Mouse (Mus musculus) intestine, embryonic 15.5 days (tissue): ENCODE measurements at regions not wholly inside any gene's neighbourhood (a gene's known extent, or its start where the extent isn't known, plus 50 kb on each side); places are given as distances from the start of the nearest gene placed in this dataset.

Experiments
- ATAC-seq: fragments of 200-750 bp; cut with Nextera tagmentation; 2 replicates; pipeline ENCODE4 v1.8.0; 2017; ENCODE audit warnings: moderate TSS enrichment, moderate library complexity
- H3K27ac ChIP-seq: fragments of 300-500 bp; sonication (generic); 2 replicates; pipeline ENCODE4 v1.5.1; 2015; ENCODE audit warnings: mild to moderate bottlenecking, inconsistent platforms
- H3K27me3 ChIP-seq: fragments of 300-500 bp; sonication (generic); replicated peaks from 2 replicates; pipeline ENCODE4 v1.6.1; 2015; ENCODE audit warnings: inconsistent platforms
- H3K36me3 ChIP-seq: fragments of 300-500 bp; sonication (generic); 2 replicates; pipeline ENCODE4 v1.6.1; 2015; ENCODE audit warnings: inconsistent platforms
- H3K4me1 ChIP-seq: fragments of 300-500 bp; sonication (generic); replicated peaks from 2 replicates; pipeline ENCODE4 v1.6.1; 2015; ENCODE audit warnings: inconsistent platforms
- H3K4me2 ChIP-seq: fragments of 300-500 bp; sonication (generic); replicated peaks from 2 replicates; pipeline ENCODE4 v1.6.1; 2015; ENCODE audit warnings: mild to moderate bottlenecking, inconsistent platforms
- H3K4me3 ChIP-seq: fragments of 300-500 bp; sonication (generic); replicated peaks from 2 replicates; pipeline ENCODE4 v1.5.1; 2015; ENCODE audit warnings: inconsistent platforms
- H3K9ac ChIP-seq: fragments of 300-500 bp; sonication (generic); 2 replicates; pipeline ENCODE4 v1.6.1; 2015; ENCODE audit warnings: inconsistent platforms
- H3K9me3 ChIP-seq: fragments of 300-500 bp; sonication (generic); 2 replicates; pipeline ENCODE4 v1.6.1; 2016; ENCODE audit warnings: inconsistent platforms
- WGBS: fragments of 180-500 bp; shearing (Covaris S2); methylation state at CpG from one replicate; pipeline ENCODE4 v1.1.7; 2015; 5-methylcytosine and 5-hydroxymethylcytosine counted together

GRCm38 (mm10) chr6:101931768-101932167, 554.1 kb upstream of the Pdzrn3 start:
- WGBS, result 92% methylated on average over 5 of the region's 5 CpGs
- no peak for ATAC-seq

GRCm38 (mm10) chr6:101921686-101922085, 544.0 kb upstream of the Pdzrn3 start:
- Histone ChIP-seq H3K27me3 (no peaks in the 10 kb centered on the region), H3K9ac (no peak overlapping the region), H3K36me3 (no peaks in the 10 kb centered on the region), H3K4me1 (no peaks in the 10 kb centered on the region), H3K9me3 (no peaks in the 10 kb centered on the region), H3K4me2 (no peak overlapping the region), H3K4me3 (no peak overlapping the region), H3K27ac (no peak overlapping the region)
- WGBS, result 74% methylated on average over 4 of the region's 4 CpGs
- no peak for ATAC-seq

More at GRCm38 (mm10) chr6:101931768-101932167, 554.1 kb upstream of the Pdzrn3 start:
- no peak overlapping the region for H3K4me3 ChIP-seq
- no peaks in the 10 kb centered on the region for H3K27me3 ChIP-seq
- H3K9ac ChIP-seq, result no peak overlapping the region
- no peaks in the 10 kb centered on the region for H3K4me1 ChIP-seq
- H3K27ac ChIP-seq, result no peak overlapping the region
- no peak overlapping the region for H3K4me2 ChIP-seq
- H3K9me3 ChIP-seq, result no peaks in the 10 kb centered on the region
- no peaks in the 10 kb centered on the region for H3K36me3 ChIP-seq

GRCm38 (mm10) chr6:101921186-101921585, 543.5 kb upstream of the Pdzrn3 start:
- Histone ChIP-seq H3K36me3 (no peaks in the 10 kb centered on the region), H3K9me3 (no peaks in the 10 kb centered on the region)
- no peak for ATAC-seq

GRCm38 (mm10) chr6:101918914-101919313, 541.2 kb upstream of the Pdzrn3 start:
- no peak overlapping the region for H3K9ac ChIP-seq
- ATAC-seq, result no peak
- no peak overlapping the region for H3K4me2 ChIP-seq
- no peaks in the 10 kb centered on the region for H3K9me3 ChIP-seq
- no peaks in the 10 kb centered on the region for H3K36me3 ChIP-seq
- H3K27ac ChIP-seq, result no peak overlapping the region
- H3K27me3 ChIP-seq, result no peaks in the 10 kb centered on the region
- H3K4me1 ChIP-seq, result no peaks in the 10 kb centered on the region
- H3K4me3 ChIP-seq, result no peak overlapping the region

More at GRCm38 (mm10) chr6:101921186-101921585, 543.5 kb upstream of the Pdzrn3 start:
- no peak overlapping the region for H3K9ac ChIP-seq
- H3K4me1 ChIP-seq, result no peaks in the 10 kb centered on the region
- H3K4me2 ChIP-seq, result no peak overlapping the region
- H3K4me3 ChIP-seq, result no peak overlapping the region
- no peak overlapping the region for H3K27ac ChIP-seq
- no peaks in the 10 kb centered on the region for H3K27me3 ChIP-seq

GRCm38 (mm10) chr6:101905029-101905342, 527.3 kb upstream of the Pdzrn3 start:
- Histone ChIP-seq H3K27ac (no peak overlapping the region), H3K9me3 (no peaks in the 10 kb centered on the region), H3K27me3 (no peaks in the 10 kb centered on the region), H3K4me3 (no peak overlapping the region), H3K4me1 (no peaks in the 10 kb centered on the region), H3K9ac (no peak overlapping the region), H3K36me3 (no peaks in the 10 kb centered on the region), H3K4me2 (no peak overlapping the region)
- WGBS, result 89% methylated on average over 2 of the region's 2 CpGs
- ATAC-seq, result no peak

- ATAC-seq, result no peak
- 33% methylated on average over 2 of the region's 2 CpGs for WGBS
These were observed 526.7 kb upstream of the Pdzrn3 start for GRCm38 (mm10) chr6:101904234-101905028.

GRCm38 (mm10) chr6:101902276-101902675, 524.6 kb upstream of the Pdzrn3 start:
- Histone ChIP-seq H3K36me3 (no peaks in the 10 kb centered on the region), H3K27me3 (no peaks in the 10 kb centered on the region), H3K4me1 (no peaks in the 10 kb centered on the region), H3K9ac (no peak overlapping the region), H3K4me3 (no peak overlapping the region), H3K9me3 (no peaks in the 10 kb centered on the region), H3K4me2 (no peak overlapping the region), H3K27ac (no peak overlapping the region)
- 82% methylated on average over 2 of the region's 2 CpGs for WGBS
- ATAC-seq, result no peak

More at GRCm38 (mm10) chr6:101904234-101905028, 526.7 kb upstream of the Pdzrn3 start:
- no peaks in the 10 kb centered on the region for H3K4me1 ChIP-seq
- H3K4me3 ChIP-seq, result no peak overlapping the region
- no peaks in the 10 kb centered on the region for H3K36me3 ChIP-seq
- H3K4me2 ChIP-seq, result no peak overlapping the region
- no peaks in the 10 kb centered on the region for H3K9me3 ChIP-seq
- H3K9ac ChIP-seq, result no peak overlapping the region
- no peak overlapping the region for H3K27ac ChIP-seq
- no peaks in the 10 kb centered on the region for H3K27me3 ChIP-seq

- Histone ChIP-seq H3K27me3 (no peaks in the 10 kb centered on the region), H3K9ac (no peak overlapping the region), H3K9me3 (no peaks in the 10 kb centered on the region), H3K36me3 (no peaks in the 10 kb centered on the region), H3K4me3 (no peak overlapping the region), H3K4me1 (no peaks in the 10 kb centered on the region), H3K4me2 (no peak overlapping the region), H3K27ac (no peak overlapping the region)
- 75% methylated on average over 4 of the region's 4 CpGs for WGBS
- no peak for ATAC-seq
These were observed 520.8 kb upstream of the Pdzrn3 start for GRCm38 (mm10) chr6:101898544-101898943.

GRCm38 (mm10) chr6:101890655-101891054, 513.0 kb upstream of the Pdzrn3 start:
- H3K9me3 ChIP-seq, result no peaks in the 10 kb centered on the region
- no peak overlapping the region for H3K4me2 ChIP-seq
- no peak for ATAC-seq
- H3K4me1 ChIP-seq, result no peaks in the 10 kb centered on the region
- no peaks in the 10 kb centered on the region for H3K27me3 ChIP-seq
- H3K36me3 ChIP-seq, result no peaks in the 10 kb centered on the region
- H3K4me3 ChIP-seq, result no peak overlapping the region
- no peak overlapping the region for H3K27ac ChIP-seq
- no peak overlapping the region for H3K9ac ChIP-seq

GRCm38 (mm10) chr6:101882938-101883337, 505.2 kb upstream of the Pdzrn3 start:
- WGBS, result 48% methylated on average over 4 of the region's 4 CpGs
- no peaks in the 10 kb centered on the region for H3K9me3 ChIP-seq

GRCm38 (mm10) chr6:101874894-101875293, 497.2 kb upstream of the Pdzrn3 start:
- no peaks in the 10 kb centered on the region for H3K4me1 ChIP-seq
- H3K27me3 ChIP-seq, result no peaks in the 10 kb centered on the region
- H3K36me3 ChIP-seq, result no peaks in the 10 kb centered on the region
- no peak overlapping the region for H3K4me3 ChIP-seq
- 67% methylated on average over 1 of the region's 1 CpGs for WGBS
- H3K9me3 ChIP-seq, result no peaks in the 10 kb centered on the region
- no peak overlapping the region for H3K4me2 ChIP-seq
- H3K9ac ChIP-seq, result no peak overlapping the region
- no peak for ATAC-seq
- no peak overlapping the region for H3K27ac ChIP-seq

More at GRCm38 (mm10) chr6:101882938-101883337, 505.2 kb upstream of the Pdzrn3 start:
- no peak overlapping the region for H3K4me3 ChIP-seq
- H3K27ac ChIP-seq, result no peak overlapping the region
- H3K4me2 ChIP-seq, result no peak overlapping the region
- ATAC-seq, result no peak
- H3K27me3 ChIP-seq, result no peaks in the 10 kb centered on the region
- H3K4me1 ChIP-seq, result no peaks in the 10 kb centered on the region
- H3K36me3 ChIP-seq, result no peaks in the 10 kb centered on the region
- no peak overlapping the region for H3K9ac ChIP-seq

GRCm38 (mm10) chr6:101858895-101859294, 481.2 kb upstream of the Pdzrn3 start:
- Histone ChIP-seq H3K27me3 (no peaks in the 10 kb centered on the region), H3K9ac (no peak overlapping the region), H3K36me3 (no peaks in the 10 kb centered on the region), H3K27ac (no peak overlapping the region), H3K4me2 (no peak overlapping the region), H3K9me3 (no peaks in the 10 kb centered on the region), H3K4me1 (no peaks in the 10 kb centered on the region), H3K4me3 (no peak overlapping the region)
- no peak for ATAC-seq
- 49% methylated on average over 5 of the region's 5 CpGs for WGBS

- 78% methylated on average over 4 of the region's 4 CpGs for WGBS
- H3K4me2 ChIP-seq, result no peak overlapping the region
- no peaks in the 10 kb centered on the region for H3K27me3 ChIP-seq
These were observed 463.0 kb upstream of the Pdzrn3 start for GRCm38 (mm10) chr6:101840695-101841094.

More at GRCm38 (mm10) chr6:101840695-101841094, 463.0 kb upstream of the Pdzrn3 start:
- ATAC-seq, result no peak
- Histone ChIP-seq H3K9me3 (no peaks in the 10 kb centered on the region), H3K27ac (no peak overlapping the region), H3K4me1 (no peaks in the 10 kb centered on the region), H3K36me3 (no peaks in the 10 kb centered on the region), H3K4me3 (no peak overlapping the region), H3K9ac (no peak overlapping the region)
